Mouse (Mus musculus): ENCODE measurements around the gene Gm3558. TPM values are rescaled to one million over a fixed set of nuclear protein-coding genes. Genes with fewer than 3 reads are reported as not detected.
"Not testable (repeated sequence)": the region's sequence is repeated elsewhere in the genome, so short reads cannot be mapped to it uniquely, and the experiment has no call there.

Gene Gm3558
- polyA plus RNA-seq (2014; fragmentation: Nextera tagmentation; extraction: Ambion mirVana): 1.2 TPM in 1 of 2 replicates, not detected in the other

DNA sequence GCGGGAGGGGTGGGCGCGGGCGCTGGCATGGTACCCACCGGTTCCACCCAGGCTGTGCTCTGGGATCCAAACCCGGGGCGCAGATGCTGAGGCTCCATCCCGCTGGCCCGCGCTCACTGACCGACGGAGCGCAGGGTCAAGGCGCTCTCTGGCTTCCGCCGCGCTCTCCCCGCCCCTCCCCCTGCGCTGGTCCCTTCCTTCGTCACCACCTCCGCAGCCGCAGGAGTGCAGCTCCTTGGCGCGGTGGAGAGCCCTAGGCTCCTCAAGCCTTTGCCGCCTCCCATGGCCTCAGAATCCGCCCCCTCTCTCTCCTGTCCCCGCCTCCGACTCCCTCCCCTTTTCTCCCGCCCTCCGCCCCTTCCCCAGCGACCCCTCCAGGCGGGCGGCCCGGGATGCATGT, at the start of gene Gm3558:
TSS of gene Gm3558 (minus strand) at position 185 of the 400 bp plus-strand sequence.
- not testable (repeated sequence) for H3K27me3 ChIP-seq (ENCODE audit: control insufficient read depth, insufficient read depth, low read length); H3K9me3 ChIP-seq (replicated peaks; ENCODE audit: control insufficient read depth, low read length); H3K36me3 ChIP-seq (ENCODE audit: control insufficient read depth, insufficient read depth, low read length); H3K27ac ChIP-seq (ENCODE audit: low read depth, low read length); H3K4me1 ChIP-seq (ENCODE audit: control insufficient read depth, insufficient read depth, low read length); H3K9ac ChIP-seq (ENCODE audit: low read depth, low read length); ATAC-seq (replicated peaks; ENCODE audit: insufficient number of reproducible peaks, low FRiP score, low TSS enrichment)
- H3K4me2 ChIP-seq: peak within 1 kb of the TSS; percentile 59
- whole genome bisulfite sequencing (ENCODE audit: insufficient replicate concordance): no CpG with 5 or more reads among the region's 34 CpGs
- peak within 1 kb of the TSS; percentile 42 for H3K4me3 ChIP-seq (ENCODE audit: low read depth, low read length)

DNA sequence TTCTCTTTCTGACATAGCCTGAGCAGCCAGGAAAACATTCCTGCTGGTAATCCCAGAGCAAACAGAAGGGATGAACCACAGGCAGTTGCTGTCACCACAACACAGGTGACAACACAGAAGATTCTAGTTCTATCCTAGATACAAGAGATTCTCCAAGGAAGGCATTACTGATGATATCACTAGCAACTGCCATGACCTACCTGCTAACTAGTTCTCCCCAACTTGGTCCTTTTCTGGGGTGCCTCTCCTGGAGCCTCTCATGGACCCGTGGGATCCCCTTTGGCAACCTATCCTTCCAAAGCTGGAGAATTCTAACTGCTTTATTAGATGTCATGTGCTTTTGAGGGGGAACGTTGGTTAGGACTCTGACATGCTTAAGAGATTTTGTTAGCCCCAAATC, 27.1 kb upstream of the Gm3558 start, which contains the start of gene Gm10338:
TSS of gene Gm10338 (minus strand) at position 101 of the 400 bp plus-strand sequence.
- not testable (repeated sequence) for H3K9me3 ChIP-seq (replicated peaks; ENCODE audit: control insufficient read depth, low read length)
- no CpG with 5 or more reads among the region's 2 CpGs for WGBS (ENCODE audit: insufficient replicate concordance)

DNA sequence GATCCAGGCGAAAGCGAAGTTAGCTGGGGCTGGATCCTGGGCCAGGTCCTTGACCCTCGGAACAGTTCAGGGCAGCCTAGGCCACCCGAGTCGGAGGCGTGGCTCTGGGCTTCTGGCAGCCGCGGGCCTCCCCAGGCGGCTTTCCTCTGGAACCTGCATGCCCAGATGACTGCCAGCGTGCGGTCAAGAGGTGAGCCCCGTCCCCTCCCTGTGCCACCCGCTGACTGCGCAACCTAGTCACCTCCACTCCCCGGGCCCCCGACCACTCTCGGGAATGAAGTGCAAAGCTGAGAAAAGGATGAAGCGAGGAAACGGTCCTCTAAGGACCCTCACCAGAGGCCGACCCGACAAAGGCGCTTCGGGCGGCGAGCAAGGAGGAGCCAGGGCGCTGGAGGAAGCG, 476 bp downstream of the Gm3558 start:
- not testable (repeated sequence) for ATAC-seq (replicated peaks; ENCODE audit: insufficient number of reproducible peaks, low FRiP score, low TSS enrichment); H3K36me3 ChIP-seq (ENCODE audit: control insufficient read depth, insufficient read depth, low read length); H3K27ac ChIP-seq (ENCODE audit: low read depth, low read length); H3K9ac ChIP-seq (ENCODE audit: low read depth, low read length); H3K9me3 ChIP-seq (replicated peaks; ENCODE audit: control insufficient read depth, low read length); H3K27me3 ChIP-seq (ENCODE audit: control insufficient read depth, insufficient read depth, low read length); H3K4me1 ChIP-seq (ENCODE audit: control insufficient read depth, insufficient read depth, low read length)
- Histone ChIP-seq H3K4me2 (peak overlapping the region; percentile 59), H3K4me3 (ENCODE audit: low read depth, low read length) (peak overlapping the region; percentile 42)
- WGBS (ENCODE audit: insufficient replicate concordance): under 1% methylated on average over 21 of the region's 27 CpGs

More for the DNA sequence above, 27.1 kb upstream of the Gm3558 start, which contains the start of gene Gm10338:
- not testable (repeated sequence) for H3K36me3 ChIP-seq (ENCODE audit: control insufficient read depth, insufficient read depth, low read length); H3K4me2 ChIP-seq; ATAC-seq (replicated peaks; ENCODE audit: insufficient number of reproducible peaks, low FRiP score, low TSS enrichment); H3K4me1 ChIP-seq (ENCODE audit: control insufficient read depth, insufficient read depth, low read length); H3K27me3 ChIP-seq (ENCODE audit: control insufficient read depth, insufficient read depth, low read length); H3K9ac ChIP-seq (ENCODE audit: low read depth, low read length); H3K4me3 ChIP-seq (ENCODE audit: low read depth, low read length); H3K27ac ChIP-seq (ENCODE audit: low read depth, low read length)

DNA sequence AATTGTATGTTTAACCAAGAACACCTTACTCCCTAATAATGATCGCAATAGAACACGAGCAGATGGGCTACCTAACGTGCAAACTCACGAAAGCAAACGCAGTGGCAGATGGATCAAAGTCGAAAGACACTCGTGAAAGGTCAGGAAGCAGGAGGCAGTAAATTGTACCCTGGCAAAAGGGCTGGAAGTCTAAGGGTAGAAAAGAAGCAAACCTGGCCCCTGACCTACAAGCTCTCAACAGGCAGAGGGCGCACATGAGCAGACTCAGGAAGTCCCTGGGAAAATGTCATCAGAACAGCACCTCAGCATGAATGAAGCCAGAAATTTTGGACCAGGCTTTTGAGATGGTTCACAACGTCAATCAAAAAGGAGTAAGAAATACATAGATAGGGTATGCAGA, 1.1 kb downstream of the Gm3558 start:
- H3K9me3 ChIP-seq (replicated peaks; ENCODE audit: control insufficient read depth, low read length); H3K27ac ChIP-seq (ENCODE audit: low read depth, low read length); H3K4me3 ChIP-seq (ENCODE audit: low read depth, low read length); H3K27me3 ChIP-seq (ENCODE audit: control insufficient read depth, insufficient read depth, low read length); H3K9ac ChIP-seq (ENCODE audit: low read depth, low read length); H3K4me1 ChIP-seq (ENCODE audit: control insufficient read depth, insufficient read depth, low read length); ATAC-seq (replicated peaks; ENCODE audit: insufficient number of reproducible peaks, low FRiP score, low TSS enrichment); H3K4me2 ChIP-seq; H3K36me3 ChIP-seq (ENCODE audit: control insufficient read depth, insufficient read depth, low read length): not testable (repeated sequence)
- 0% methylated on average over 5 of the region's 9 CpGs for WGBS (ENCODE audit: insufficient replicate concordance)

Other genes starting within 250 kb of the Gm3558 start
- not detected in 2 replicates for gene Gm5797, start 236.2 kb downstream of the Gm3558 start, polyA plus RNA-seq (2014; fragmentation: Nextera tagmentation; extraction: Ambion mirVana)
- not detected in 2 replicates for gene Gm8374, start 203.4 kb downstream of the Gm3558 start, polyA plus RNA-seq (2014; fragmentation: Nextera tagmentation; extraction: Ambion mirVana)
- gene Gm3755, start 117.6 kb downstream of the Gm3558 start, polyA plus RNA-seq (2014; fragmentation: Nextera tagmentation; extraction: Ambion mirVana): not detected in 2 replicates
- gene Gm3752, start 84.8 kb downstream of the Gm3558 start, polyA plus RNA-seq (2014; fragmentation: Nextera tagmentation; extraction: Ambion mirVana): 1.7 and 3.4 TPM in 2 replicates
- not detected in 2 replicates for gene Gm10338, start 27.0 kb upstream of the Gm3558 start, polyA plus RNA-seq (2014; fragmentation: Nextera tagmentation; extraction: Ambion mirVana)
- gene Gm10128, start 75.4 kb upstream of the Gm3558 start, polyA plus RNA-seq (2014; fragmentation: Nextera tagmentation; extraction: Ambion mirVana): not detected in 2 replicates
- not detected in 2 replicates for gene Gm26661, start 223.0 kb upstream of the Gm3558 start, polyA plus RNA-seq (2014; fragmentation: Nextera tagmentation; extraction: Ambion mirVana)
- 13.1 and 13.6 TPM in 2 replicates for gene Flnb, start 249.4 kb upstream of the Gm3558 start, polyA plus RNA-seq (2014; fragmentation: Nextera tagmentation; extraction: Ambion mirVana)

All from heart, embryonic 11.5 days (tissue).